Mouse (Mus musculus) kidney, postnatal 14 days (tissue): Measurements from ENCODE around the gene Npc1l1.
"Not testable (repeated sequence)": the region's sequence is repeated elsewhere in the genome, so short reads cannot be mapped to it uniquely, and the experiment has no call there.

Source experiments
- DNase-seq: peaks from one replicate; pipeline ENCODE4 v3.0.0; 2022; ENCODE audit warnings: mixed read lengths

Gene Npc1l1

GRCm38 (mm10) chr11:6230012-6230411 lies at the start of gene Npc1l1:
Gene Npc1l1 (minus strand): TSS chr11:6230143.
- DNase-seq, result no peak

DNA sequence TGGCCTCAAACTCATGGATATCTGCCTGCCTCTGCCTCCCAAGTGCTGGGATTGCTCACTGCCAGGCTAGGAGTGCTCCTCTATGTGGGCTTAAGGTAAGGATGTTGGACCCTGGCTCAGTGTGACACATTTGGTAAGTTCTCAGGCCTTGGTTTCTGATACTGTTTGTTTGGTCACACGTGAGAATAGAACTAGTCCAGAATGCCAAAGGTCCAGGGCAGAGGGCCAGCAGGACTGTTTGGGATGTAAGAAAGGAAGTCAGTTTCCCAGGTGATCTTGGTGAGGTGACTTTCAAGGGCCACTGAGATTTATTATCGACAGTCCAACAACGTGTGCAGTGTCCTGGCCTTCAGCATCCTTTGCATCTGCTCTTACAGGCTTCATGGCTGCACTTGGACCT lies 46.5 kb upstream of the Npc1l1 start:
- no peak for DNase-seq

DNA sequence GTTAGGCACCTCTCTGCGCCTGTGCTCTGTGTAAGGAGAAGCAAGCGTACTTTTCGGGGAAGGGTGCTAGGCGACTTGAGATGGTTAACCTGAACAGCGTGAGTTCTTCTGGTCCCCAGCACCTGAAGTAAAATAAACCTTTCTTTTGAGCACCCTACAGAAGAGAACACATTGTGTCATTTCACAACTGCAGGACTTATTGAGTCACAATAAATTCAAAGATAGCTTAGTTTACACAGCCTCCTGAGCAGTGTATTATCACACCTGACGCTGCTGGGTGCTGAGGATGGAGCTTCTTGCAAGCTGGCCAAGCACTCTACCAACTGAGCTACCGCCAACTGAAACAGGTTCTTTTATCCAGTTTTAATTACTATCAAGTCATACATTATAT lies 45.1 kb upstream of the Npc1l1 start:
- DNase-seq, result no peak

DNA sequence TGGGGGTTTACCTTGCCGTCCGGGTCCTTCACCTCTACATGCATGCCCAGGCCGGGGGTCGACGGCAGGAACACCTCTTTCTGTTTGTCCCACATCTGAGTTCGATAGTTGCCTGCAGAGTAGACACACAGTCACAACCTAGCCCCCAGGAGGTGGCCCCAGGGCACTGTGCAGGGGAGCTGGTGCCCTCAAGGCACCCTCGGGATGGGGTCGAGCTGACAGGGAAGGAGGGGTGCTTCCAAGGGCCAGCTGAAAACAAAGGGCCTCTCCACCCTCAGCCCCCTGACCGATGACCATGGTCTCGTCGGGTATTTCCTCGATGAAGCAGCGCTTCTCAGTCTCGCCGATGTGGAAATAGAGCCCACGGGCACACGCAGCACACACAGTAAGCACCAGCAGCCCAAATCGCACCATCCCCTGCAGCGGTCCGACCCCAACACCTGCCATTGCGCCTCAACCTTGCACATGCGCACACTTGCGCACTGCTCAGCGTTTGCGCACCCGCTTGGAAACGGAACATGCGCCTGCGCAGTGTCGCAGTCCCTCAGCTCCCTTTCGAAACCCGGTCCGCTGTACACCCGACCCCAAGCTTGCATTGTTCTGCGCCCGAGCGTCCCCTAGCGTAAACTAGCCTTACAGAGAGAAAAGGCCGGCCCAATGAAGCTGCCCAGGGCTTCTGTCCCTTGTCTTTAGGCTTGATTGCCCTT lies 44.6 kb upstream of the Npc1l1 start, which contains the start of gene Tmed4:
TSS of gene Tmed4 (minus strand) at position 484 of the 707 bp plus-strand sequence.
- DNase-seq, result peak; percentile 99

GRCm38 (mm10) chr11:6273607-6274006 lies 43.7 kb upstream of the Npc1l1 start:
- DNase-seq, result peak; percentile 34

- DNase-seq, result peak; percentile 95
Observed at GRCm38 (mm10) chr11:6267320-6268254, 37.6 kb upstream of the Npc1l1 start, which contains the start of gene Ddx56. Gene Ddx56 (minus strand): TSS chr11:6267772.

DNA sequence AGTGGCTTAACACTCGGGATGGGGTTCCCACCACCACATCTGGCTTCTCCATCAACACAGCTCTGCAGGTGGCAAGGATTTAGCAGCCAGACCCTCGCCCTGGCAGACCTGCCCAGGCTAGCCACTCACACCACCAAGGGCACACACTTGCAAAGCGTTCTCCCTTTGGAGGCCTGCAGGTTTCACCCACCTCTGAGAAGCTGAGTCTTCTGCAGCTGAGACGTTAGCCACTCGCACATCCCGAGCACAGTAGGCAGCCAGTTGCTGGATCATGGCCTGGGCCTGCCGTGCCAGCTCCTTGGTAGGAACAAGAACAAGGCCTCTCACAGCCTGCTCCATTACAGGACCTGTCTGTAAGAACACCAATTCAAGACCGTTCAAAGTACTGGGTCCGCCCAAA lies 36.7 kb upstream of the Npc1l1 start:
- no peak for DNase-seq

- DNase-seq, result peak; percentile 75
Observed at GRCm38 (mm10) chr11:6261434-6262082, 31.6 kb upstream of the Npc1l1 start.

DNA sequence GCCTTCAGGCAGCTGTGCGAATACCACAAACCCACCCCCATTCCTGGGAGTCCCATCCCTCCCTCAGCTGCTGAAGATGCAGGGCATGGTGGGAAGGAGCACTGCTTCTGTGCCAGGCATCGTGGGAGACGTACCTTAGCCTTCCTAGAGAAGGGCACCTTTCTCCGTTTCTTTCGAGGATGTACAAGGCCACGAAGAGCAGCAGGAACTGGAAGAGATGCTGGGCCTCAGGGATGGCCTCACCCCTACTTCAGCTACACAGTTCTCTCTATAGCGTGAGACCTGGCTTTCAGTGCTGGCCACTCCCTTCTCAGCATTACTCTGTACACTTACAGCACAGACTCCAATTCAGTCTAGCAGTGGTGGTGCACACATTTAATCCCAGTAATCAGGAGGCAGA lies 29.5 kb upstream of the Npc1l1 start:
- DNase-seq, result no peak

DNA sequence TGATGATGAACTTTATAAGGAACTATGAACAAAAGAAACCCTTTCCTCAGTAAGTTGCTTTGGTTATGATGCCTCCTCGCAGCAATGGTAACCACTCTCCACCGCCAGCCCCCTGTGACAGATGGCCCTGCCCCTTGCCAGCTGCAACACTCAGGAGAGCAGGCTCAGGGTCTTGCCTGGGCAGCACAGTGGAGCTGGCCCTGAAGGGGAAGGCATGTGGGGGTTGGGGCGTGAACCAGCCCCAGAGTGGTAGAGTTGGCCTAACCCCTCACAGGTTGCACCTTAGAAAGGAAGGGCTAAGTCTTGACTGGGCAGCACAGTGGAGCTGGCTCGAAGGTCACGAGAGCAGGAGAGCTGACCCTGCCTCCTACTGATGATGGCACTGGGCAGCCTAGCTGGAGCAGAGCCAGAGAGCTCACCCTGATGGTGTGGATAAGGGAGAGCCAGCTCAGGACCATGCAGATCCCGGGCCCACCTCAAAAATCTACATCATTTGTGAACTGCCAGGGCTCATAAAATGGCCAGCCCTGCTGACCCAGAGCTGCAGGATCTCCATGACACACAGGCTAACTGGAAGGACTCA lies 26.6 kb upstream of the Npc1l1 start:
- peak; percentile 35 for DNase-seq

- not testable (repeated sequence) for DNase-seq
Observed at GRCm38 (mm10) chr11:6254602-6255001, 24.7 kb upstream of the Npc1l1 start.

- DNase-seq, result no peak
Observed at GRCm38 (mm10) chr11:6252824-6253223, 22.9 kb upstream of the Npc1l1 start.

GRCm38 (mm10) chr11:6252248-6252647 lies 22.3 kb upstream of the Npc1l1 start:
- DNase-seq, result no peak

GRCm38 (mm10) chr11:6244707-6245106 lies 14.8 kb upstream of the Npc1l1 start:
- no peak for DNase-seq

- DNase-seq, result no peak
Observed at GRCm38 (mm10) chr11:6233025-6233424, 3.1 kb upstream of the Npc1l1 start.

DNA sequence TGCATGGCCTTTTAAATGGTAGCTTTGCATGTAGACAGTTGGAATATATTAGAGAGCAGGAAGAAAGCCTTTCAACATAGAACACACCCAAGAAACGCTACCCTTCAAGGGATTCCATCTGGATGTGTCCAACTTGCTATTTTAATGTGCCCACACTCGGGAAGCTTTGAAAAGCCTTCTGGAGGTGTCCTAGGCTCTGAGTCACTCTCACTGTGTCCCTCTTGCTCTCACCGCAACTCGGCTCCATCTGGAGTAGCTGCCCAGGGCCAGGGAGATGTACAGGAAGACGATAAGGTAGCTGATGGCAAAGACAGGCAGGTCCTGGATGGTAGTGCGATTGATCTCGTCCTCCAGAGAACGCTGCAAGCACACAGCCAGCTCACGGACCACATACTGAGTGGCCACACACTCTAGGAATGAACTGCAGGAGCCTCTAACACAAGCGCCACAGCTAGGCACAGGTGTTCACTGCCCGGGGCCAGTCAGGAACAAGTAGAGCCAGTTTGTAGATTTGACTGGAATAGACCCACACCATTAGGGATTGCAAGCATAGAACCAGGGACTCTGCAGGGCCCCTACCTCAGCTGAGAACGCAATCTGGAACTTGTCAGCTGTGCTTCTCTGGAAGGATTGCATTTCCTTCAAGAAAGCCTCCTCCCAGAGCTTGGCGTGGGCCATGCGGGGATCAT lies 5.3 kb downstream of the Npc1l1 start:
- DNase-seq, result peak; percentile 16

GRCm38 (mm10) chr11:6222187-6222586 lies 7.8 kb downstream of the Npc1l1 start:
- no peak for DNase-seq

DNA sequence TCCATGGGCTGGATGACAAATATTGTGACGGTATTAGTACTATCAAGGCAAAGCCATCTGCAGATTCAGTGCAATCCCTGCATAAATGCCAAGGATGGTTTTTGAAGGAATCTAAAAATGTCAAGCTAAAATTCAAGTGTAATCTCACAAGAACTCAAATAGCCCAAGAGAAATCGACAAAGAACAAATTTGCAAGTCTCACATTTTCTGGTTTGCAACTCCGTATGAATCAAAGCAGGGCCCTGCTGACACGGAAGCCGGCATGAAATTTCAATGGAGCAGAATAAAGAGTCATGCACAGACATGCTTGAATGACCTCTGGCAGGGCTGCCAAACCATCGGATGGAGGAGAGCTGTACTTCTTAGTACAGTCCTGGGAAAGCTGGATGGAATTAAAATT lies 10.0 kb downstream of the Npc1l1 start:
- DNase-seq, result no peak

- no peak for DNase-seq
Observed at GRCm38 (mm10) chr11:6218189-6218896, 11.6 kb downstream of the Npc1l1 start.

- DNase-seq, result no peak
Observed at GRCm38 (mm10) chr11:6216834-6217233, 13.1 kb downstream of the Npc1l1 start.

- DNase-seq, result no peak
Observed at GRCm38 (mm10) chr11:6208158-6208557, 21.8 kb downstream of the Npc1l1 start.

DNA sequence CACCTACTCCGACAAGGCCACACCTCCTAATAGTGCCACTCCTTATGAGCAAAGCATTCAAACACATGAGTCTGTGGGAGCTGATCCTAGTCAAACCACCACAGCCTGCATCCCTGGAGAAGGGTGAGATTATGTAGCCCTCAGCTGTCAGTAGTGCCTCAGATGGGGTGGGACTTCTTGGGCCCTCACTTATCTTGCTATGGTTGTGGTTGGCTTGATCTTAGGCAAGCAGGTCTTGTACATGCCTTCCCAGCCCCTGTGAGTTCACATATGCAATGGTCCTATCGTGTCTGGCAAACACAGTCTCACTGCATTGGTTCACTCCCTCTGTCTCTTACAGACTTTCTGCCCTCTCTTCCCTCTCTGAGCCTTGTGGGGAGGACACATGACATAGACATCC lies 22.9 kb downstream of the Npc1l1 start:
- no peak for DNase-seq
